Mouse (Mus musculus): ENCODE data around the gene Slc27a2.

DNA sequence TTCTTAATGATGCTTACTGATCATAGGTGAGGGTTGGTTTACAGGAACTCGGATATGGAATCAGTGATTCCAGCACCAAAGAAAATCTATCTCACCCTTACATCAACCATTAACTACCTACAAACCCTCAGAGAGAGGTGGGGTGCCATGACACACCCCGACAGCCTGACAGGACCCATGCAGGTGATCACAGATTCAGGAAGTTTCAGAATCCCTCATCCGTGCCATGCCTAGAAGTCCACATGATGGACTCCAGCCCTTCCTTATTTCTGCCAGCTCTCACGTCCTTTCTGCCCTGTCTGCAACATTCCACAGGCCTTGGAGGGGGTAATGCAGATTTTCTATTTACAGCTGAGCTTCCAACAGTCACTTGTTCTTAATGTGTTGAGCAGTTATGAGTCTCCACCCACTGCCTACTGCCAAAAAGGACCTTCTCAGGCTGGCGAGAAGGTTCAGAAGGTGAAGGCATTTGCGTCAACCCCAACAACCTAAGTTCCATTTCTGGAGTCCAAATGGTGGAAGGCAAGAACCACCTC lies 11.7 kb upstream of the Slc27a2 start:
- TF ChIP-seq POLR2A (IDR thresholded peaks at IDR 0.05; ENCODE audit: insufficient read depth, low read depth, low read length) (no peak), CTCF (IDR thresholded peaks at IDR 0.05; ENCODE audit: insufficient read depth, low read depth, low read length) (no peak)
